Mouse (Mus musculus) T-cell, adult 2 months (primary cell): ENCODE data around the gene Rin3.

Source experiments
- DNase-seq: peaks from one replicate; pipeline ENCODE4 v3.0.0; 2022; ENCODE audit warnings: low spot score

Gene Rin3

DNA sequence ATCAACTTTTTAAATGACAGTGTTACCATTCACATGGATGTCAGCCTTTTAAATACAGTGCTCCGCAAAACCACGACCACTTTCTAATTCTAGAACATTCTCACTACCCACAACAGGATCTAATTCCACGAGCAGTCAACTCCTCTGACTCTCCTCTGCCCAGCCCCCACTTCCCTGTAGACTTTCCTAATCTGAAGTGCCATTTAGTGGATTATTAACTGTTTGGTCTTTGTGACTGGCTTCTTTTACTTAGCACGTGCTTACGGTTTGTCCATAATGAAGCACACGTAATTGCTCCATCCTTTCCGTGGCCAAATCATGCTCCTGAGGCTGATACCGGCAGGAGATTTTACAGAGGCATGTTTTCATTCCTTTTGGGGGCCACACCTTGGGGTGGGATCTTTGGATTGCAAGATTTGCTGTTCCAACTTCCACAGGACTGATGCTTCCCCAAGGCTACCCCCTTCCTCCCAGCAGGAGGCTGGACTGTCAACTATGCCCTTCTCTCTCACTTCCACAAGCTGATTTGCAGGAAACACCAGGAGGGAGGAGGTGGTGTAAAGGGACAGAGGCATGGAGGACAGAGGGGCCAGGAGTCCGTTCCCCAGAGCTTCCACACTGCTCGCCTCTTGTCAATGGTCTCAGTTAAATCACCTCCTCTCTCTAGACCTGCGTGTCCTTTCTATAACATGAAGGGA is 139.9 kb downstream of the Rin3 start:
- no peak for DNase-seq

DNA sequence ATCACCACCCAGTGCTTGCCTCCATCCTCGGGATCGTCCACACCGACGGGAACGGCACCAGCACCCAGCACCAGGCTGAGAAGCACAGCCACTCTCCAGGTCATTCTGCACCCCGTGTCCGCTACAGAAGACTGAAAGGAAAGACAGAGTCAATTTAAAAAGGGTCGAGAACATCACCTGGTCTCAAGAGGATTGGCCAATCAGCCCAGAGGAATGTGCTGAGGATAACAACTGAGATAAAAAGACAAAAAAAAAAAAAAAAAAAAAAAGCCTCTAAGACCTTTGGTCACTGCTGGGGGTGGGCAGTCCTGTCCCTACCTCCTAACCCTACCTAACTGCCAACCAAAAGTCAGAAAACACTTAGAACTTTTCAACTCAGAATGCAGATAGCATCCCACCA is 140.8 kb downstream of the Rin3 start:
- DNase-seq, result no peak

DNA sequence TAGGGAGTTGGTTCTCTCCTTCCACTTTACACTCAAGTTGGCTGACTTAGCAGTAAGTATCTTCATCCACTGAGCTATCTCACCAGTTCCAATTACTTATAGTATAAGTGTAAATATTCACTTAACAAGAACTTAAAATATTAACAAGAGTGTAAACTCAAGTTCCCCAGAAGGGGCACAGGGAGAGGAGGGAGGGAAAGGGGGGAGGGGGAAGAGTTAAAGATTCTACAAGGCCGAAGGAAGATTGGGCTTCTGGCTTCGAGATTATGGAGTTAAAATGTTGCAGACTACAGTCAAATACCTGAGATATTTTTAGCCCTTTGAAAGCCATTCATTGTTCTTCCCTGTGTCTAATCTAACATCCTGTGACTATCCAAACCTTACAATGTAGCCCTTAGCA is 141.6 kb downstream of the Rin3 start:
- DNase-seq, result no peak

DNA sequence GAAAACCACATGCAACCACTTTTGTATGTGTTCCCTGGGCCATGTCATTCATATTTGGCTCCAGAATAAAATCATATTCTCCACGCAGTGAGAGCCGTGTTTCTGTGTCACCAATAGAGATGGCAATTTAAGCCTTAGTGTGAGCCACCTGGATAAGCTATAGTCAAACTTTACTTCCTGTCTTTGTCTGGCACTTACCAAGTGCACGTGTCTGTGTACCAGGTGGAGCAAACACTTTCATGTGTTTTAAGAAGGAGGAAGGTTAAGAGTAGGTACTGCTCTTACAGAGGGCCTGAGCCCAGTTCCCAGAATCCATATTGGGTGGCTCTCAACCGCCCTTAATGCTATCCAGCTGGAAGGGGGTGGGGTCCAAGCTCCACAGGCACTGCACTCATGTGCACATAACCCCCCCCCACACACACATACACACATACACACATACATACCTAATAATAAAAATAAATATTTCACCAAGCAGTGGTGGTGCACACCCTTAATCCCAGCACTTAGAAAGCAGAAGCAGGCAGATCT is 142.3 kb downstream of the Rin3 start:
- peak; percentile 15 for DNase-seq

DNA sequence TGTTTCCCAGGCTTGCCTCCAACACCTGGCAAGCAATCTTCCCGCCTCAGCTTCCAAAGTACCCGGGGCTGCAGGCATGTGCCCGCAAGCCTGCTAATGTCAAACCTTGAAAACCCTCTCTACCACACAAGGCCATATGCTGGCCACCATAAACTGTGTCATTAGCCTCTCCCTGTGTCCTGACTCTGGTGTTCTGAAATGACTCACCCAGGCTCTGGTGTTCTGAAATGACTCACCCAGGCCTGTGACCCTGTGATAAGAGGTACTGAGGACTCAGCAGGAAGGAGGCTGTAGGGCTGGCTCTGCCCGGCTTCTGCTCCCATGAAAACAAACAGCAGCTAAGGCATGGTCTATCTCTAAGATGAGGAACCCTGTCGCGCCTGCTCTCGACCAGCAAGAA is 143.4 kb downstream of the Rin3 start:
- no peak for DNase-seq

DNA sequence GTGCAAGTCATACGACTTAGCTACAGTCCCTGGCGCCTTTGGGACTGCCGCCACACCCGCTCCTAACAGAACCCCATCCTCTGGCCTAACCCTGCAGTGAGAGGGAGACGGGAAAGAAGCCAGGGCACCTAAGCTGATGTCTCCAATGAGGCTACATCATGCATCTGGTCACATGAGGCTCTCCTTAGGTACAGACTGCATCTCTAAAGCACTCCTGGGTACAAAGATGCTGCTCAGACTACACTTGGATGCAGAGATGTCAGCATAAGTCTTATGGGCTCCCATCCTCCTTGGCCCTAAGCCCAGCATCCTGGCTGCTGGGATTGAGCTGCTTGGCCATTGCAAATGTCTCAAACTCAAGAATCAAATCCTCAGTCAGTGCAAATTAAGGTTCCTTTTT is 146.8 kb downstream of the Rin3 start:
- no peak for DNase-seq

DNA sequence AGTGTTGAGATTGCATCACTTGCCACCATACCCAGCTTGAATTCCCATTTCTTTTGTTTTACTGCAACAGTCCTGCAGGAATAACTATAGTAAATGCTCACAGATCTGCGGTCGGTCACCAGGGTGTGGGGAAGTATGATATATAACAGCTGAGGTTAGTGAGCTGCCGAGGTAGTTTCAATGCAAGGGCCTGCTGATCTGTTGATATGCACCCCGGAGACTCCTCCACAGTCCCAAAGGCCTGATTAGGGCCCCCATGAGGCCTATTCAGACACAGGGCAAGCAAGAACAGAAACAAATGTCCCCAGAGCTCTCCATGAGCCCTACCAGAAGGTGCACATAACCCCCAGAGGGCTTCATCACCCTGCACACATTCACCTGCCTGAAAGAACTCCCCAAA is 147.4 kb downstream of the Rin3 start:
- no peak for DNase-seq

DNA sequence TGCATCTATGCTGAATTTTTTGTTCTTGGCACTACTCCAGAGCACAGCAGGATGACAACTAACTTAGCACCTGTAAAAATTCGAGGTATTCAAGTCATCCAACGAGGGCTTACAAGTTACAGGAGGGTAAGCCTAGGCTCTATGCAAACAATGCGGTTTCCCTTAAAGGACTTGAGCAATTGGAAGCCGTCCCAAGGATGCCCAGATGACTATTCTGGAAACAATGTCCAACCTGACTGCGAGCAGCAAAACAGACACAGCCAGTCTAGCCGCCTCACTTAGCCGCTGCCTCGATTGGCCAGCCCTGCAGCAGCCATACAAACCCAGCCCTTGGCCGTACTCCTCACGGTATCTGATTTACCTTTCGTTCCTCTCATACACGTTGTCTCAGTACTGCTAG is 149.4 kb downstream of the Rin3 start:
- DNase-seq, result no peak

DNA sequence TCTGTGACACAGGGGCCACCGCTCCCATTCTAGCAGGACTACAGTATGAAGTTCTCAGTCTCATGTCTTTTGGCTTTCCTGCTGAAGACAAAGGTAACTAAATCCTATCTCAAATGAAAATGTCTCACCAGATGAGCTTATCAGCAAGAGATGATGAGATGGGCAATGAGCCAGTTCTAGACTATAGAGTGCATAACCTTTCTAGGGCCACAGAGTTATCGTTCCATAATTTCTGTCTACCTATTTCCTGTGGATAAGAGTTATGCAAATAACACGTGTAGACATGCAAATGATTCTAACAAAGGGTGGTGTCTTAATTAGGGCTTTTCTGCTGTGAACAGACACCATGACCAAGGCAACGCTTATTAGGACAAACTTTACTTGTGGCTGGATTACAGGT is 151.3 kb downstream of the Rin3 start:
- DNase-seq, result no peak

DNA sequence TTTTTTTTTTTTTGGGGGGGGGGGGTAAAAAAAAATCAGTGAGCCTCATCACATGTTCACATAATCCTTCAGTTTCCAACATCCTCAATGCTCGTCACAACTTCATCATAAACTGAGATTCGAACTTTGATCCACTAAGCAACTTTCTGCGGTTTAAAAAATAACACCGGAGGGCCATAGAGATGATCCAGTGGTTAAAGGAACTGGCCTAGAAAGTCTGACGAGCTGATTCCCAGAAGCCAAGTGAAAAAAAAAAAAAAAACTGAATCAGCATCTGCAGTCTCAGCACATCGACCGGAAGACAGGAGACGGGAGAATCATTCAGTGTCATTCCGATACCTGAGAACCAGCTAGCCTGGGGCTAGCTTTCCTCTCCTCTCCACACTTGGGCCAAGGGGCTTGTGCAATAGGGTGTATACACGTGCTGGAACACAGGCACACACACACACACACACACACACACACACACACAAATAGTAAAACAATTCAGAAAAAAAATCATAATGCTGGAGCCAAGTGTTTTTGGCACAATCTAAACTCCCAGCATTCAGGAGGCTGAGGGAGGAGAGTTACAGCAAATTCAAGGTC is 154.2 kb downstream of the Rin3 start:
- DNase-seq, result no peak

DNA sequence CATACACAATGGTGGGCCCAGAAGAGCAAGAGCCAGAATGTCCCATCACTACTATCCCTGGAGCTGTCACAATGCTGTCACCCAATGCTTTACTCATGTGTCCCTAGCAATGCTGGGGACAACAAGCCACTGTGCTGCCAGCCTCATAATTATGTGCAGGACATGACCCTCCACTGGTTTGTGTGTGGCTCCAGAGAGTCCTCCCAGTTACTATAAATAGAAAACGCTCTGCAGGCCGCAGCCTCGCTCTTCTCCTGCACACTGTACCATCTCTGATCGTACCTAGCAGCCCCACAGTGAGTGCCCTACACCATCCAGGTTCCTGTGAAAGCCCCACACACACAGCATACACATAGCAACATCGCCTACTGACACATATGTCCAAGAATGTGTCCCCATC is 155.1 kb downstream of the Rin3 start:
- DNase-seq, result no peak

DNA sequence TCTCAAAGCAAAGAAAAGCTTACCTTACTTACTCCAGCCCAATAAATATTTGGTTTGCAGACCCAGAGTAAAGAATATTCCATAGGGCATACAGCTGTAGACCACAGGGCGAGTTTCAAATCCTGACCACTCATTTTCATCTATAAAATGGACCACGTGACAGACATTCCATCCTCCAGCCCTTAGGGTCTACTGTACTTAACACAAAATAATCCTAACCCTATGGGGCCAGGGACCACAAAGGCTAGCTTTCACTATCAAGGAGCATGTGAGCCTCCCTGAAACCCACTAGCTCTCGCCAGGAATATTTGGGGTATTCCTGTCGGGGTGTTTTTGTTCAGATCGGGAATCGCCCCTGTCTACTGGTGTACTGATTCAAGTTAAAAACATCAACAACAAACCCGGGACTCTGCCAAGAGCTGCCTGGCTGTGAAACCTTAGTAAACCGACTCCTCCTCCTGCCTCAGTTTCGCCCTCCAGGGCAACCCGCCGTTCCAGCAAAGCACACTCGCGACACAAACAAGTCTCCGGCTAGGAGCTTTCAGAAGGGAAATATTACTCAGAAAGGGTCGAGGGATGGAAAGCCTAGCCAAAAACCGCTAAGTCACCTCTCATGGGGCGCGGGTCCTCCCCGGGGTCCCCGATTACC is 156.3 kb downstream of the Rin3 start:
- no peak for DNase-seq

DNA sequence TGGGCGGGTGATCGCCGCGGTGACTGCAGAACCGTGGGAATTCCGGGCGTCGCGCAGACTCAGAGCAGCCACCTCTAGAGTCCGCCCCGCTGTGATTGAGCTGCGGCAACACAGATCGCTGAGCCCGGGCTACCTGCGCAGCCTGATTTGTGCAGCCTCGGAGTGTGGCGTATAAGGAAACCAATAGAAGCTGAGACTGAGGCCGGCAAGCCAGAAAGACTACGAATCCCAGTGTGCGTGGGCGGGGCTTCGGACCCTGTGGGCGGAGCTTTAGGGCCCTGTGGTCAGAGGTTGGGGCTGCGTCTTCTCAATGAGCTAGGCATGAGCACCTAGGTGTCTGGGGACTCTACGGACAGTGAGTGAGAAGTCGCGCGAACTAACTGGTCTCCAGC is 156.8 kb downstream of the Rin3 start, which contains the start of gene Lgmn:
Gene Lgmn (minus strand): TSS at position 182 of the 392 bp plus-strand sequence.
- peak; percentile 91 for DNase-seq
